Mouse (Mus musculus) thymus, postnatal 4 days (tissue): ENCODE results near the gene Il13.

Source experiments
- DNase-seq: peaks from one replicate; pipeline ENCODE4 v3.0.0; 2021

Il13 gene

GRCm38 (mm10) chr11:53634556-53634955 lies at the start of gene Il13:
Gene Il13 (minus strand): TSS chr11:53634702.
- DNase-seq = no peak

- no peak for DNase-seq
Observed at GRCm38 (mm10) chr11:53682994-53683530, 48.6 kb upstream of the Il13 start.

GRCm38 (mm10) chr11:53682170-53682569 lies 47.7 kb upstream of the Il13 start:
- DNase-seq = no peak

- DNase-seq = no peak
Observed at GRCm38 (mm10) chr11:53681686-53682085, 47.2 kb upstream of the Il13 start.

- DNase-seq = no peak
Observed at GRCm38 (mm10) chr11:53680141-53680540, 45.6 kb upstream of the Il13 start.

- no peak for DNase-seq
Observed at GRCm38 (mm10) chr11:53671414-53671813, 36.9 kb upstream of the Il13 start.

GRCm38 (mm10) chr11:53664091-53664490 lies 29.6 kb upstream of the Il13 start:
- DNase-seq = no peak

GRCm38 (mm10) chr11:53662794-53663674 lies 28.5 kb upstream of the Il13 start:
- no peak for DNase-seq

GRCm38 (mm10) chr11:53657828-53658227 lies 23.3 kb upstream of the Il13 start:
- no peak for DNase-seq

- DNase-seq = no peak
Observed at GRCm38 (mm10) chr11:53657381-53657780, 22.9 kb upstream of the Il13 start.

- DNase-seq = no peak
Observed at GRCm38 (mm10) chr11:53656558-53657202, 22.2 kb upstream of the Il13 start.

GRCm38 (mm10) chr11:53655043-53655442 lies 20.5 kb upstream of the Il13 start:
- DNase-seq = no peak

GRCm38 (mm10) chr11:53652427-53652826 lies 17.9 kb upstream of the Il13 start:
- no peak for DNase-seq

GRCm38 (mm10) chr11:53651441-53651840 lies 16.9 kb upstream of the Il13 start:
- DNase-seq = no peak

GRCm38 (mm10) chr11:53644017-53644416 lies 9.5 kb upstream of the Il13 start:
- DNase-seq = no peak

GRCm38 (mm10) chr11:53642744-53643279 lies 8.3 kb upstream of the Il13 start:
- peak; percentile 43 for DNase-seq

GRCm38 (mm10) chr11:53637803-53638260 lies 3.3 kb upstream of the Il13 start:
- DNase-seq = no peak

- no peak for DNase-seq
Observed at GRCm38 (mm10) chr11:53637046-53637802, 2.7 kb upstream of the Il13 start.

GRCm38 (mm10) chr11:53636183-53636646 lies 1.7 kb upstream of the Il13 start:
- DNase-seq = peak; percentile 53

GRCm38 (mm10) chr11:53635590-53636182 lies 1.2 kb upstream of the Il13 start:
- DNase-seq = no peak

- no peak for DNase-seq
Observed at GRCm38 (mm10) chr11:53633644-53634043, 858 bp downstream of the Il13 start.

GRCm38 (mm10) chr11:53632122-53632733 lies 2.3 kb downstream of the Il13 start:
- DNase-seq = no peak
